Mouse (Mus musculus) E14TG2a.4 (cell line): ENCODE measurements around the gene Mslnl.

ENCODE experiments used
- CTCF ChIP-seq: conservative IDR thresholded peaks from 2 replicates; pipeline ENCODE4 v1.5.1; 2014; ENCODE audit warnings: low read length
- NANOG ChIP-seq: IDR thresholded peaks from 2 replicates; pipeline ENCODE4 v1.6.1; 2014; ENCODE audit warnings: borderline replicate concordance, low read length, mixed read lengths
- POU5F1 ChIP-seq: IDR thresholded peaks from 2 replicates; pipeline ENCODE4 v1.6.1; 2014; ENCODE audit warnings: low read length, borderline replicate concordance

GRCm38 (mm10) chr17:25696263-25696662 is 39.6 kb upstream of the Mslnl start:
- no peak for TF ChIP-seq CTCF
- TF ChIP-seq POU5F1: no peak
- no peak for TF ChIP-seq NANOG
